Mouse (Mus musculus): Measurements from ENCODE around the gene Clic4. TPM values are rescaled to one million over a fixed set of nuclear protein-coding genes. Genes with fewer than 3 reads are reported as not detected.

The Clic4 gene
- polyA plus RNA-seq, 1 experiment from 2014 or later: 114 TPM

GRCm38 (mm10) chr4:135169501-135169900 is 103.1 kb downstream of the Clic4 start:
- H3K4me1 ChIP-seq: peaks cover 13% of the 10 kb centered on the region
- no peak overlapping the region for H3K4me2 ChIP-seq (replicated peaks)
- H3K27ac ChIP-seq (replicated peaks): no peak overlapping the region
- peaks cover 44% of the 10 kb centered on the region for H3K27me3 ChIP-seq
- no peak overlapping the region for H3K4me3 ChIP-seq
- H3K9ac ChIP-seq (replicated peaks): no peak overlapping the region
- 61% methylated on average over 4 of the region's 4 CpGs for WGBS
- no peak for ATAC-seq (replicated peaks)
- H3K36me3 ChIP-seq: no peaks in the 10 kb centered on the region
- no peaks in the 10 kb centered on the region for H3K9me3 ChIP-seq

GRCm38 (mm10) chr4:135169096-135169495 is 103.5 kb downstream of the Clic4 start:
- H3K4me3 ChIP-seq: no peak overlapping the region
- H3K4me1 ChIP-seq: peaks cover 13% of the 10 kb centered on the region
- no peak for ATAC-seq (replicated peaks)
- no peaks in the 10 kb centered on the region for H3K36me3 ChIP-seq
- no peak overlapping the region for H3K27ac ChIP-seq (replicated peaks)
- no peaks in the 10 kb centered on the region for H3K9me3 ChIP-seq
- WGBS: 69% methylated on average over 10 of the region's 10 CpGs
- H3K9ac ChIP-seq (replicated peaks): no peak overlapping the region
- H3K4me2 ChIP-seq (replicated peaks): no peak overlapping the region
- H3K27me3 ChIP-seq: peaks cover 41% of the 10 kb centered on the region

DNA sequence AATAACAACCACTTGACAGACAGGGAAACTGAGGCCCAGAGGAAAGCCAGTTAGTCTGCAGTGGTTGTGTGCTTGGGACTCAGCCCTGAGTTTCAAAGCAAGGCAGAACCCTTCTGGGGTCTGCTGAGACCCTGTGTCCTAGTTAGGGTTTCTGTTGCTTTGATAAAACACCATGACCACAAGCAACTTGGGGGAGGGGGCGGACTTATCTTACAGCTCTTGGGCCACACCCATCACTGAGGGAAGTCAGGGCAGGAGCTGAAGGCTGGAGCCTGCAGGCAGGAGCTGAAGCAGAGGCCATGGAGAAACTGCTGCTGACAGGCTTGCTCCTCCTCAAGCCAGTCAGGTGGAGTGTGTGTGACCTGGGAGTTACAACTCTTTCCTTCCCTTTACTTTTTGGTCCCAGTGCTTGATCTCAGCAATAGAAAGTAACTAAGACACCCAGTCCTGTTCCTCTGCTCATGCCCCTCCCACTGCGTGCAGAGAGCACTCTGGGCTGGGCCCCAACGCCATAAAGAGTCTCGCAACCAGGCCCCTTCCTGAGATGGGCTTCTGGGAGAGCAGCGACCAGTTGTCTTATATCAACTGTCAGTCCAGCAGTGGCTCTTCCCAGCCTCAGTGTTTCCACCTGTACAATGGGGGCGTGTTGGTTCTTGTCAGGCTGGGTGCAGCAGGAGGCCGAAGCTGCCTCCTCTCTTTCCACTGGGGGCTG is 104.6 kb downstream of the Clic4 start:
- 64% methylated on average over 7 of the region's 7 CpGs for WGBS
- H3K4me1 ChIP-seq: peaks cover 13% of the 10 kb centered on the region
- H3K9me3 ChIP-seq: no peaks in the 10 kb centered on the region
- no peak overlapping the region for H3K4me2 ChIP-seq (replicated peaks)
- peaks cover 38% of the 10 kb centered on the region for H3K27me3 ChIP-seq
- no peak for ATAC-seq (replicated peaks)
- no peak overlapping the region for H3K27ac ChIP-seq (replicated peaks)
- no peak overlapping the region for H3K9ac ChIP-seq (replicated peaks)
- no peaks in the 10 kb centered on the region for H3K36me3 ChIP-seq
- no peak overlapping the region for H3K4me3 ChIP-seq

- peak; percentile 61; the same call in 1 of the 2 replicates for ATAC-seq (replicated peaks)
- Histone ChIP-seq H3K9ac (replicated peaks) (no peak overlapping the region; the same call in 1 of the 2 replicates), H3K4me1 (peaks cover 13% of the 10 kb centered on the region), H3K9me3 (no peaks in the 10 kb centered on the region), H3K36me3 (no peaks in the 10 kb centered on the region), H3K4me2 (replicated peaks) (peak overlapping the region; percentile 28), H3K4me3 (no peak overlapping the region), H3K27me3 (peaks cover 38% of the 10 kb centered on the region), H3K27ac (replicated peaks) (no peak overlapping the region)
- 4% methylated on average over 23 of the region's 23 CpGs for WGBS
Observed at GRCm38 (mm10) chr4:135166413-135167225, 106.0 kb downstream of the Clic4 start.

DNA sequence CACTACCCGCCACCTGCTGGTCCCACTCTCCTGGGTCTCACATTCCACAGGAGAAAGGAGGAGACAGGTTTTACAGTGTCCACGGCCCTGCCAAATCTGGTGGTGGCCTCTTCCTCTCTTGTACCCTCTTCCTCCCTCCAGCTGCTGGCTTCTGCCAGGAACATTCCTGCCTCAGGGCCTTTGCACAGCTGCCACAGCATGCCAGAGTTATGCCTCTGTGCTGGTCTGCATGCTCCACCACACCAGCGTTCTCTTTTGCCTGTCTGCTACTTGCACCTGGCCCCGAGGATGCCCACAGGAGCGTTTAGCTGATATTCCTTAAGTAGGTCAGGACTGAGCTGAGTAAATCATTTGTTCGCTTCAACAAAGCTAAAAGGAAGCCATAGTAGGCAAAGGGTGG is 106.9 kb downstream of the Clic4 start:
- Histone ChIP-seq H3K27me3 (peaks cover 38% of the 10 kb centered on the region), H3K9me3 (no peaks in the 10 kb centered on the region), H3K27ac (replicated peaks) (no peak overlapping the region), H3K36me3 (no peaks in the 10 kb centered on the region), H3K9ac (replicated peaks) (no peak overlapping the region), H3K4me1 (peaks cover 13% of the 10 kb centered on the region), H3K4me3 (no peak overlapping the region), H3K4me2 (replicated peaks) (no peak overlapping the region)
- ATAC-seq (replicated peaks): no peak
- WGBS: 51% methylated on average over 6 of the region's 6 CpGs

Other genes with a start within 250 kb of the Clic4 start
- gene Runx3, start 152.2 kb downstream of the Clic4 start, polyA plus RNA-seq (2015; fragmentation: Nextera tagmentation; extraction: Ambion mirVana): not detected in 2 replicates
- gene Srrm1, start 80.5 kb upstream of the Clic4 start, polyA plus RNA-seq (2015; fragmentation: Nextera tagmentation; extraction: Ambion mirVana): 202 and 208 TPM in 2 replicates
- gene Ncmap, start 125.4 kb upstream of the Clic4 start, polyA plus RNA-seq (2015; fragmentation: Nextera tagmentation; extraction: Ambion mirVana): 0.50 and 0.63 TPM in 2 replicates
- 25.4 and 27.4 TPM in 2 replicates for gene Rcan3, start 161.0 kb upstream of the Clic4 start, polyA plus RNA-seq (2015; fragmentation: Nextera tagmentation; extraction: Ambion mirVana)
- gene Stpg1, start 222.0 kb upstream of the Clic4 start, polyA plus RNA-seq (2015; fragmentation: Nextera tagmentation; extraction: Ambion mirVana): 0.18 TPM in 1 of 2 replicates, not detected in the other
- gene Nipal3, start 222.2 kb upstream of the Clic4 start, polyA plus RNA-seq (2015; fragmentation: Nextera tagmentation; extraction: Ambion mirVana): 4.3 and 6.6 TPM in 2 replicates

All from forebrain, embryonic 15.5 days (tissue).